Mouse (Mus musculus): Measurements from ENCODE around the gene Hps1. TPM values are rescaled to one million over a fixed set of nuclear protein-coding genes. Genes with fewer than 3 reads are reported as not detected.

Hps1 gene
- polyA plus RNA-seq, 1 experiment from 2014 or later = 17.2 TPM

DNA sequence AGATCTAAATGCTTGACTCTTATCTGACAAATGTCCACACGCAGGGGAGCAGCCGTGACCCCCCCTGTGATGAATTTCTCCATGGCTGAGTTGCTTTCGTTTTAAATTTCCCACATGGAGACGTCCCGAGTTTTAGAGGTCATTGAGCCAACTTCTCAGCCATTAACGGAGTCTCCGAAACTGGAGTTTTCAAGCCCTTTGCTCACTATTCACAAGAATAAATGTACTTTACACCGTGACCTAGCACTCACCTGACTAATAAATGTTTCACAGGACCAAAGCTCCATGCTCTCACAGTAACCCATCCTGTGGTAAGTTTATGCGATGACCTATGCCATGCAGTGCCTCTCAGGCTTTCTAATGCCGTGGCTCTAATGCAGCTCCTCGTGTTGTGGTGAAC lies 29.6 kb downstream of the Hps1 start:
- H3K27me3 ChIP-seq (ENCODE audit: low read depth, poor library complexity, severe bottlenecking) = no peaks in the 10 kb centered on the region
- no peaks in the 10 kb centered on the region for H3K36me3 ChIP-seq
- peaks cover 28% of the 10 kb centered on the region for H3K4me1 ChIP-seq
- H3K27ac ChIP-seq = no peak overlapping the region
- DNase-seq (ENCODE audit: low spot score) = no peak
- 75% methylated on average over 11 of the region's 11 CpGs for WGBS
- H3K9me3 ChIP-seq (replicated peaks) = no peaks in the 10 kb centered on the region
- no peak overlapping the region for H3K4me3 ChIP-seq

DNA sequence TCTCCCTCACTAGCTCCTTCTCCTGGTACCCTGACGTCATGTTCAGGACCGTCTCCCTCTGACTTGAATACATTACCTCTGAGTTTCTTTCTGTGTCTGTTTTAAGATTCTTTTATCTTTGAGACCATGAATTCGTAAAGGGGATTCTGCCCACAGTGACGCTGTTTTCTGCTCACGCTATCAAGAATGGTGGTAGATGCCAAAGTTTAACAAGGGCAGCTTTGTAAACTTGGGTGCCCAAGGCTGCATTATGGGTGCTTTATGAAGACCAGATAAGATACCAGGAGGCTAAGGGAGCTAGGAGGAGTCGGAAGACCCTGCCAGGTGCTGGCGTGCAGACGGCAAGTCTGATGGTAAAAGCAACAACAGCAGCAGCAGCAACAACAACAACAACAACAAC lies 33.1 kb downstream of the Hps1 start:
- H3K4me1 ChIP-seq = peaks cover 15% of the 10 kb centered on the region
- WGBS = 95% methylated on average over 8 of the region's 8 CpGs

DNA sequence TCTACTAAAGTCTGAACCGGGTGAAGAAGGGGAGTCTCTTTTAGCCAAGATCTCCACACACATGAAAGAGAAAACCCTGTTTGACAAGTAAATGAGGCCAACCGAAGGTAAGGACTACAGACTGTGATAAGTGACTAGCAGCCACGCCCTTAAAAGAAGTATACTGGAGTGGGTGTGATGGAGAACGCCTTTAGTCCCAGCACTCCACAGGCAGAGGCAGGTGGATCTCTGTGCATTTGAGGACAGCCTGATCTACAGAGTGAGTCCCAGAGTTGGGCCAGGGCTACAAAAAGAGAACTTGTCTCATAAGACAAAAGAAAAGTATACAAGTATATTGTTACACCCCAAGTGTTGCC lies 33.9 kb downstream of the Hps1 start:
- 78% methylated on average over 4 of the region's 4 CpGs for WGBS
- no peak overlapping the region for H3K4me3 ChIP-seq
- H3K27ac ChIP-seq = no peak overlapping the region
- 0 out of 2 replicates have a peak, but pooled peaks cover 3% of the 10 kb centered on the region for H3K27me3 ChIP-seq (ENCODE audit: low read depth, poor library complexity, severe bottlenecking)
- peaks cover 13% of the 10 kb centered on the region for H3K4me1 ChIP-seq
- H3K9me3 ChIP-seq (replicated peaks) = no peaks in the 10 kb centered on the region
- DNase-seq (ENCODE audit: low spot score) = no peak
- H3K36me3 ChIP-seq = no peaks in the 10 kb centered on the region

More for the DNA sequence above, 33.1 kb downstream of the Hps1 start:
- no peaks in the 10 kb centered on the region for H3K9me3 ChIP-seq (replicated peaks)
- H3K36me3 ChIP-seq = no peaks in the 10 kb centered on the region
- no peaks in the 10 kb centered on the region for H3K27me3 ChIP-seq (ENCODE audit: low read depth, poor library complexity, severe bottlenecking)
- no peak for DNase-seq (ENCODE audit: low spot score)
- no peak overlapping the region for H3K27ac ChIP-seq
- H3K4me3 ChIP-seq = no peak overlapping the region

DNA sequence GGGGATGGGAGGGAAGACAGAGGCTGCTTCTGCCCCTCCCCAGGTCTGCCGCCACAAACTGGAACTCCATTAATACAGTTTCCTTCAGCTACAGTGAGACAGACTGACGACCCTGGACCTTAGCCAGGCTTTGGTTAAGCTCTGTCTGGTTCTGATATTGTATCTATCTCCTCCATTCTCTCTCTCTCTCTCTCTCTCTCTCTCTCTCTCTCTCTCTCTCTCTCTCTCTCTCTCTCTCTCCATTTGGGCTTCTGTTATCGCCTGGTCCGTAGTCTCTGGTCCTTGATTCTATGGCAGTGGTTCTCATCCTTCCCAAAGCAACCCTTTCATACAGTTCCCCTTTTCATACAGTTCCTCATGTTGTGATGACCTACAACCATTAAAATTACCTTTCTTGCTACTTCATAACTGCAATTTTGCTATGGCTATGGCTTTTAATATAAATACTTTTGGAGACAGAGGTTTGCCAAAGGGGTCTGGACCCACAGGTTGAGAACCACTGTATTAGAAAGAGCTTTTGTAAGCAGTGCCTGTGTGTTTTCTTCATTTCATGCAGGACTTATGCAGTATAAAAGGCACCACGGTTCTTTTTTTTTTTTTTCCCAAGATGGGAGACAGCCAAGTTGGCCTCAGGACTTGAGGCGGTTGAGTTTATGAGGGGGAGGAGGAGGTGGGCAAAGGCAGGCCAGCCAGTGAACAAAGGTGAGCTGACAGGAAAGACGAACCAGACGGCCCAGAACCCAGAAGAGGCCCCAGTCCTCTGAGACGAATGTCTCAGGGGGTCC lies 34.5 kb downstream of the Hps1 start:
- Histone ChIP-seq H3K4me3 (no peak overlapping the region), H3K4me1 (peaks cover 16% of the 10 kb centered on the region), H3K36me3 (no peaks in the 10 kb centered on the region), H3K27me3 (ENCODE audit: low read depth, poor library complexity, severe bottlenecking) (0 out of 2 replicates have a peak, but pooled peaks cover 3% of the 10 kb centered on the region), H3K27ac (no peak overlapping the region), H3K9me3 (replicated peaks) (no peaks in the 10 kb centered on the region)
- 71% methylated on average over 9 of the region's 9 CpGs for WGBS
- no peak for DNase-seq (ENCODE audit: low spot score)

DNA sequence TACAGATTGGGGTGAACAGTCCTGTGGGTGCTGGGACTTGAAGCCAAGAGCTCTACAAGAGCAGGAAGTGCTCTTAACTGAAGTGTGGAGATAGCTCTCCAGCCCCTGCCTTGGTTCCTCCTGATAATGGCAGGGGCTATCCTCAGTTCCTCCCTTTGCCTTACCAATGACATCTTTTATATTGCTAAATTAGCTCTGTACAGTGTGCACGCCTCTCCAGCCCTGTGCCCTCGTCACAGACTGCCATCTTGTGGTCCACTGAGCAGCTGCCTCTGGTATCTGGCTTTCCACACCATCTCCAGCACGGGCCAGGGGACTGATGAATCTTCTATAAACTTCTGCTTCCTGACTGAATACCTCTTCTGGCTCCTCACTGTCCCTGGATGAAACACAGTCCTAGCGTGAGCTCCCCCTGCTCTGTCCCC lies 35.6 kb downstream of the Hps1 start:
- Histone ChIP-seq H3K4me3 (no peak overlapping the region), H3K27me3 (ENCODE audit: low read depth, poor library complexity, severe bottlenecking) (0 out of 2 replicates have a peak, but pooled peaks cover 3% of the 10 kb centered on the region), H3K36me3 (no peaks in the 10 kb centered on the region), H3K9me3 (replicated peaks) (no peaks in the 10 kb centered on the region), H3K4me1 (peaks cover 25% of the 10 kb centered on the region), H3K27ac (no peak overlapping the region; the same call in 1 of the 2 replicates)
- DNase-seq (ENCODE audit: low spot score) = peak; percentile 54
- 34% methylated on average over 4 of the region's 4 CpGs for WGBS

DNA sequence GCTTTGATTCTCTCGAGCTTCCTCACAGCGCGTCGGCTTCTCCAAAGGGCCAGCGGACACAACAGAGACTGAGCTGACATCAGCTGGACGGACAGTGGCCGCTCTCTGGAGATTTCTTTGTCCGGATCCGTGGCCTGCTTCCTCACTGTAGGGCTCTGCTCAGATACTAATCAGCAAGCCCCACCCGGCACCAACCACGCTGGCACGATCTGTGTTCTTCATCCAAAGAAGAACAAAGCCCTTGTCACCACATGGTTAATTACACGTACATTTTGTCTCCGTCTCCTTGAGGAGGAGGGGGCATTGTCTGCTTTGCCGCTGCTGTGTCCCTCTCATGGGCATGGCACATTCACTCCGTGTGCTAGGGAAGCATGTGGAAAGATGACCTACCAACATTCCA lies 36.5 kb downstream of the Hps1 start:
- 0 out of 2 replicates have a peak, but pooled peaks cover 3% of the 10 kb centered on the region for H3K27me3 ChIP-seq (ENCODE audit: low read depth, poor library complexity, severe bottlenecking)
- no peak overlapping the region for H3K4me3 ChIP-seq
- no peak for DNase-seq (ENCODE audit: low spot score)
- H3K4me1 ChIP-seq = peaks cover 32% of the 10 kb centered on the region
- no peaks in the 10 kb centered on the region for H3K36me3 ChIP-seq
- H3K9me3 ChIP-seq (replicated peaks) = no peaks in the 10 kb centered on the region
- WGBS = 86% methylated on average over 16 of the region's 16 CpGs
- H3K27ac ChIP-seq = no peak overlapping the region

DNA sequence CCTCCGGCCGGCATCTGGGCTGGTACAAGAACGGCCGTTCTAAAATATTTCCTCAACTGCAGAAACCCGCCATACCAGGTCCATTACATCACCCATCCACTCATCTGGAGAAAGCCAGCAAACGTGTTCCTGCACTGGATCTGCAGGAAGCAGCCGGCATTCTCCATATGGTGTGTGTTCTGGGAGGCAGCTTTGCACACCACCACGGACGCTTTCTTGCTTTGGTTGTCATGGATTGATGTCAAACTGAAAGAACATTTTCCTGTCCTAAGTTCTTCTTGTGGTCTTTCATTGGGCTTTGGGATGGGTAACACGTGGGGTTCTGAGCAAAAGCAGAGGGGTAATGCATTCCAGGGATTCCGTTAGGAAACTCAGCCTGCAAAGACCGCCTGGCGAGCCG lies 37.9 kb downstream of the Hps1 start:
- 75% methylated on average over 14 of the region's 14 CpGs for WGBS
- H3K9me3 ChIP-seq (replicated peaks) = no peaks in the 10 kb centered on the region
- H3K4me1 ChIP-seq = peaks cover 42% of the 10 kb centered on the region
- H3K4me3 ChIP-seq = no peak overlapping the region
- H3K27me3 ChIP-seq (ENCODE audit: low read depth, poor library complexity, severe bottlenecking) = 0 out of 2 replicates have a peak, but pooled peaks cover 3% of the 10 kb centered on the region
- no peak overlapping the region for H3K27ac ChIP-seq
- no peaks in the 10 kb centered on the region for H3K36me3 ChIP-seq
- DNase-seq (ENCODE audit: low spot score) = no peak

DNA sequence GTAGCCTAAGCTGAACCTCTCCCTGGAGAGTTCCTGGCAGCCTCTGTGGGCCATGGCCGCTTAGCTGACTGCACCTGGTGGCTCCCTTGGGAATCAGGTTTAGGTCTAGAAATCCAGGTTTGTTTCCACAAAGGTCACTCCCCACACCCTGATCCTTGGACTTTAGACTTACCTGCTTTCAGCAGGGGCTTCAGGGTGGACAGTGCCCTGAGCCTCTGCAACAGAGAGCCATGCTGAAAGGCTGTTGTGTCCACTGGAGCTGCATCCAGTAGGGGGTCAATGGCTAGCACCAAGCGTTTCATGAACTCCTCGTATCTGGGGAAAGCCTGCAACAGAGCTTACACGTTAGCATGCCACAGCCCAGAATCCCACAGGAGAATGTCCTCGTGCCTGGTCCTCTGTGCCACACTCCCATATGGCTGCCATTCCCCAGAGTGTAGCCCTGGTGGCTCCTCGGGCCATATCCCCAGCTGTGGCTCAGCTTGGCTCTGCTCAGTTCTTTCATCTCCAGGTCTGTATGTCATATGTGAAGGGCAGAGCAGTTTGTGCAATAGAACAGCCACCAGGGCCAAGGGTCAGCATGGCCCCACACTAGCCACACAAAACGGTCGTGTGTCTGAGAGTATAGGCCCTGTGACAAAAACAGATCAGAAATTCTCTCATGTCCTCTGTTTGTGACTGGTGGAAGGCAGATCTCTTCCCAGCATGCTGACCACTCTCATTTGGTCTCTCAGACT lies 39.4 kb downstream of the Hps1 start:
- no peak for DNase-seq (ENCODE audit: low spot score)
- WGBS = 82% methylated on average over 8 of the region's 8 CpGs
- Histone ChIP-seq H3K9me3 (replicated peaks) (no peaks in the 10 kb centered on the region), H3K27me3 (ENCODE audit: low read depth, poor library complexity, severe bottlenecking) (0 out of 2 replicates have a peak, but pooled peaks cover 3% of the 10 kb centered on the region), H3K36me3 (no peaks in the 10 kb centered on the region), H3K4me1 (peaks cover 49% of the 10 kb centered on the region), H3K4me3 (no peak overlapping the region), H3K27ac (no peak overlapping the region)

DNA sequence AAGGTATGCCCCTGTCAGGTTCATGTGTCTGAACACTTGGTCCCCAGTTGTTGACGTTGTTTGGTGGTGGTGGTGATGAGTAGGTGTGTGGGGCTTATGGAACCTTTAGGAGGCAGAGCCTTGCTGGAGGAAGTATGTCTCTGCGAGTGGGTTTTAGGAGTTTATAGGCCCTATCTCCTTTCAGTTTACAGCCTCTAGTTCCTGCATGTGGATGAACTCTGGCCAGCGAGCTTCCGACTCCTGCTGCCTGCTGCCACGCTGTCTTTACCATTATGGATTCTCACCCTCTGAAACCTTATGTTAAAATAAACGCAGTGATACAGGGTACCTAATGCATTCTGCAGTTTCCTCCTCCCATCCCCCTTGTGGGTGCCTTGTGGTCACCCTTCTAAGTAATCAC lies 40.0 kb downstream of the Hps1 start:
- 61% methylated on average over 6 of the region's 6 CpGs for WGBS
- no peak overlapping the region for H3K4me3 ChIP-seq
- peaks cover 48% of the 10 kb centered on the region for H3K4me1 ChIP-seq
- H3K36me3 ChIP-seq = no peaks in the 10 kb centered on the region
- no peak for DNase-seq (ENCODE audit: low spot score)
- no peak overlapping the region for H3K27ac ChIP-seq
- 0 out of 2 replicates have a peak, but pooled peaks cover 3% of the 10 kb centered on the region for H3K27me3 ChIP-seq (ENCODE audit: low read depth, poor library complexity, severe bottlenecking)
- no peaks in the 10 kb centered on the region for H3K9me3 ChIP-seq (replicated peaks)

DNA sequence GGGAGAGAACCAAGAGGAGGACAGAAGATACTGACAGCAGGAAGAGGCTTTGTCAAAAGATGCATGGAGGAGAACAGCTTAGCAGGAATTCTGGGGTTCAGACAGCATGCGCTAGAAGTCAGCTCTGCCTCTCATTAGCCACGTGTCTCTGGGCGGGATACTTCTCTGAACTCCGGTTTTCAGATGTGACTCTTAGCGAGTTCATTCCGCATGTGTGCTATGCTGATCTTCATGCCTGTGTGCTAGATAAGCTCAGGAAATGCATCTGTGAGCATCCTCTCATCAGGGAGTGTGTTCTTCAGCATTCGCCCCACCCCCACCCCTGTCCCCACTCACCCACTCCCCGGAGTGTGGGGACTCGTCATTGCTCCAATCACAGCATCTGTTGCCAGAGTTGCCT lies 42.0 kb downstream of the Hps1 start:
- WGBS = 69% methylated on average over 9 of the region's 9 CpGs
- Histone ChIP-seq H3K27me3 (ENCODE audit: low read depth, poor library complexity, severe bottlenecking) (0 out of 2 replicates have a peak, but pooled peaks cover 3% of the 10 kb centered on the region), H3K27ac (no peak overlapping the region), H3K4me3 (no peak overlapping the region), H3K36me3 (no peaks in the 10 kb centered on the region), H3K4me1 (peaks cover 42% of the 10 kb centered on the region), H3K9me3 (replicated peaks) (no peaks in the 10 kb centered on the region)
- DNase-seq (ENCODE audit: low spot score) = no peak

DNA sequence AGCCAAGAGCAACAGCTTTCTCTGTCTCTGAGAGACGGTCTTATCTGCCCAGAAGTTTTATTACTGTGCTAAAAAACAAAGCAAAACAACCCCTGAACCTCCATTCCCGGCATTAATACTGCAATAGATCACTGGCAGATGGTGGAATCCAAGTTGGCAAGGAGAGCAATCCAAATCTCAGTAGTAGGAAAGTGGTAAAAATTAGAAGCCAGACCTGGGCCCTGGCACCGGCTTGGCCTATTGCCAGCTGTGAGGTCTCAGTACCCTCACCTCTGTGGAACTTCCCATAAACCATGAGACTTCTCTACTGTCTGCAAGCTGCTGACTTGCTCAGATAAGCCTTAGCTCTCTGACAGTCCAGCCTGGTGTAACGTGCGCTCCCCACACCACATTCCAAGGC lies 44.8 kb downstream of the Hps1 start:
- peaks cover 30% of the 10 kb centered on the region for H3K4me1 ChIP-seq
- no peaks in the 10 kb centered on the region for H3K36me3 ChIP-seq
- no peak for DNase-seq (ENCODE audit: low spot score)
- no peak overlapping the region for H3K27ac ChIP-seq
- no peak overlapping the region for H3K4me3 ChIP-seq
- 73% methylated on average over 5 of the region's 5 CpGs for WGBS
- no peaks in the 10 kb centered on the region for H3K27me3 ChIP-seq (ENCODE audit: low read depth, poor library complexity, severe bottlenecking)
- no peaks in the 10 kb centered on the region for H3K9me3 ChIP-seq (replicated peaks)

DNA sequence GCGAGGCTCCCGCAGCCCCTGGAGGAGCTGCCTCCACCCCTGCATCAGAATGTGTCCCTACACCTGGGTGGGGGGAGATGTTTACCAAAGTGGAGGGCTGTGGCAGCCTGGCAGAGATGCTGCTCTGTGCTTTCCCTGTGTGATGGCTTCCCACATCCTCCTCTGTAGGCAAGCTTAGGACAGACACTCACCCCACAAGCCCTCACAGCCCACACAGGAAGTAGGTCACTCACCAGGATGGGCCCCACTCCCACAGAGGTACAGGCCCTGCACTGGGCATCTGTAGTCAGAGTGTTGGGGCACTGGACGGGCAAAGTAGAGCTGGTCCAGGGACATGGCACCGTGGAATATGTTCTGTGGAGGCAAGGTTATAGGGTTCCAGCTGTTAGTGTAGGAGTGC lies 52.4 kb downstream of the Hps1 start:
- Histone ChIP-seq H3K9me3 (replicated peaks) (no peaks in the 10 kb centered on the region), H3K4me1 (peaks cover 49% of the 10 kb centered on the region), H3K4me3 (no peak overlapping the region), H3K27me3 (ENCODE audit: low read depth, poor library complexity, severe bottlenecking) (0 out of 2 replicates have a peak, but pooled peaks cover 6% of the 10 kb centered on the region), H3K27ac (peak overlapping the region; percentile 42; the same call in 1 of the 2 replicates), H3K36me3 (no peaks in the 10 kb centered on the region)
- 90% methylated on average over 4 of the region's 4 CpGs for WGBS
- DNase-seq (ENCODE audit: low spot score) = no peak

DNA sequence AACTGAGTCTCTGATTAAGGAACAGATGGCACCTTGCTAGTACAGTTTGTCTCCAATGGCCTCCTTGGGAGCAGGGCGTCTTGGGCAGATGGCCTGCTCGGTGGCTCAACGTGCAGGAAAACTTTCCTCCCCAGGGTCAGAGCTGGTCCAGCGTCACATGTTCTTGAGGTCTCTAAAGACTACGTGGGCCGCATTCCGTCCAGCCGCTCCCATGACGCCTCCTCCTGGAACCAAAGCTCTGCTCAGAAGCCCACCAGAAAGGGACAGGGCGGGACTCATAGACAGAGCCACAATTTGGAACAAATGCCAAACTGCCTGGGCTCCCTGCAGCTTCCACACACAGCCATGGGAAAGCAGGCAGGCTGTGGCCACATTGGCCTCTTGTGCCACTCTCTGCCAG lies 53.0 kb downstream of the Hps1 start:
- WGBS = 89% methylated on average over 10 of the region's 10 CpGs
- Histone ChIP-seq H3K4me3 (no peak overlapping the region), H3K27ac (peak overlapping the region; percentile 42), H3K36me3 (no peaks in the 10 kb centered on the region), H3K27me3 (ENCODE audit: low read depth, poor library complexity, severe bottlenecking) (0 out of 2 replicates have a peak, but pooled peaks cover 6% of the 10 kb centered on the region), H3K9me3 (replicated peaks) (no peaks in the 10 kb centered on the region), H3K4me1 (peaks cover 55% of the 10 kb centered on the region)
- DNase-seq (ENCODE audit: low spot score) = no peak

Measured in limb, embryonic 10.5 days (tissue).